Mouse (Mus musculus): Measurements from ENCODE around the gene Bet1l. TPM values are rescaled to one million over a fixed set of nuclear protein-coding genes. Genes with fewer than 3 reads are reported as not detected.

Bet1l gene
- 43.1 TPM for polyA plus RNA-seq (2017; shearing (Covaris generic))

DNA sequence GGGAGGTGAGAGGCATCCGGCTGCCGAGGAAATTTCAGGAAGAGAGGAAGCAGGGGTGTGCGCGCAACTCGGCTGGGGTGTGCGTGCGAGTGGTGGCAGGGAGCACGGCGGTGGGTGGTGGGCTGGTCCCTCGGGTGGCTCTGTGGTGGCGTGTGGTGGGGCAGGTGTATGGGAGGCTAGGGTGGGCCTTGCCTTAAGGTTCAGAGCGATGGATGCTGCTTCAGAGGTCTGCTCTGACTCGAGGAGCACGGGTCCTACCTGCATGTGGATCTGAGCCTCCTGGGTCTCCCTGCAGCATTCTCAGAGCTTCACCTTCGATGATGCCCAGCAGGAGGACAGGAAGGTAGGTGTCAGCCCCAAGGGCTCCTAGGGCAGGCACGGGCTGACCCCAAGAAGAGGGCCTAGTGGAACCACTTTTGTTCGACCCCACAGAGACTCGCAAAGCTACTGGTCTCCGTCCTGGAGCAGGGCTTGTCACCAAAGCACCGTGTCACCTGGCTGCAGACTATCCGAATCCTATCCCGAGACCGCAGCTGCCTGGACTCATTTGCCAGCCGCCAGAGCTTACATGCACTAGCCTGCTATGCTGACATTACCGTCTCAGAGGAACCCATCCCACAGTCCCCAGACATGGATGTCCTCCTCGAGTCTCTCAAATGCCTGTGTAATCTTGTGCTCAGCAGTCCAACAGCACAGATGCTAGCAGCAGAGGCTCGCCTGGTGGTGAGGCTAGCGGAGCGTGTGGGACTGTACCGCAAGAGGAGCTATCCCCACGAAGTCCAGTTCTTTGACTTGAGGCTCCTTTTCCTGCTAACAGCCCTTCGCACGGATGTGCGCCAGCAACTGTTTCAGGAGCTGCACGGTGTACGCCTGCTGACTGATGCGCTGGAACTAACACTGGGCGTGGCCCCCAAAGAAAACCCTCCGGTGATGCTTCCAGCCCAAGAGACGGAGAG lies at the start of gene Bet1l:
Gene Bet1l (minus strand): TSS at position 28 of the 956 bp plus-strand sequence.

DNA sequence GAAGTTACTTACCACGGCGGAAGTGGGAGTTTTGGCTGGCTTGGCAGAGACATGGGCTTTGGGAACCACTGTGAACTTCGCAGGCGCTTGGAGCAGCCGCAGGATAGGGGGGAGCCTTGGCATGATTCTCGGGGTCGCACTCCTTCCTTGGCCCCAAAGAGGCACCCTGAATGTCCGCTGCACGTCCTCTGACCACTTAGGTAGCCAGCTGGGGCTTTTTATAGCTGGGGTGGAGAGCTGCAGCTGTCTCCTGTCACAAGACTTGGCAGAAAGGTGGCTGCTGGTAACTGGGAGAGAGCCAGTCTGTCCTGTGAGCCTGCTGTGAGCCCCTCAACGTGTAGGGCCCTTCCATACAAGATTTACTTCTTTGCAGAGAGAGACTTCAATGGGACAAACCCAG lies 42.8 kb upstream of the Bet1l start, which contains the start of gene Cox8b:
Gene Cox8b (minus strand): TSS at position 227 of the 400 bp plus-strand sequence.

DNA sequence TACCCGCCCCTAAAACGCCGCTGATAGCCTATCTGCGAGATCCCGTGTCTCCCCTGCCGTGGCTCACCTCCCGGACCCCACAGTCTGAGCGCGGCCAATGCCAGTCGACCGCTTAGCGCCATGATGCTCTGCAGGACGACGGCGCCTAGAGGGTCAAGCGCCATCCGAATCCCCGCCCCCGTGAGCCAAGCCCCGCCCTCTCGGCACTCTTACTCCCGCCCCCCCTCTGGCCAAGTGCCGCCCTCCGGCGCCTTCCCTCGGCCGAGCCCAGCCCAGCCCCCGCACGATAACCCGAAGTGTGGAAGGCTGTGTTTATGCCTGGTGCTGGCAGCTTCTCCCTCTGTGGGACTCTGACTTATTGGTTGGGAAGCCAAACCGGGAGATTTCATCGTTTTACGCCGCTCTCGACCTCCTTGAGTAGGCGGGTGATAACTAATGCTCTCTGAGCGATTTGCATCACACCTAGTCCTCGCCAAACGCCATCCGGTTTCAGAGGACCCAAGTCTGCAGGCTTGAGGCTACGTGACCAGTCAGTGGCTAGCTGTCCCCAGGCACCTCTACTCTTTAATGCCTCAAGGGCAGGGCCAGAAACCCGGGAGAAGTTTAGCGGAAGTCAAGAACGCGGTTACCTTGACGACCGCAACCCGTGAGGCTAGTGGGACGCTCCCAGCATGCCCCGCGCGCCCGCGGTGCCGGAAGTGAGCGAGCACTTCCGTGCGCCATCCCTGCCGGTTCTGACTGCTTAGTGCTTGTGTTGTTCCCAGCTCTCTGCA lies 24.5 kb upstream of the Bet1l start, which contains the start of the genes Psmd13 and Sirt3:
Gene Psmd13 (plus strand): TSS at position 273 of the 773 bp plus-strand sequence.
Gene Sirt3 (minus strand): TSS at position 614 of the 773 bp plus-strand sequence.

DNA sequence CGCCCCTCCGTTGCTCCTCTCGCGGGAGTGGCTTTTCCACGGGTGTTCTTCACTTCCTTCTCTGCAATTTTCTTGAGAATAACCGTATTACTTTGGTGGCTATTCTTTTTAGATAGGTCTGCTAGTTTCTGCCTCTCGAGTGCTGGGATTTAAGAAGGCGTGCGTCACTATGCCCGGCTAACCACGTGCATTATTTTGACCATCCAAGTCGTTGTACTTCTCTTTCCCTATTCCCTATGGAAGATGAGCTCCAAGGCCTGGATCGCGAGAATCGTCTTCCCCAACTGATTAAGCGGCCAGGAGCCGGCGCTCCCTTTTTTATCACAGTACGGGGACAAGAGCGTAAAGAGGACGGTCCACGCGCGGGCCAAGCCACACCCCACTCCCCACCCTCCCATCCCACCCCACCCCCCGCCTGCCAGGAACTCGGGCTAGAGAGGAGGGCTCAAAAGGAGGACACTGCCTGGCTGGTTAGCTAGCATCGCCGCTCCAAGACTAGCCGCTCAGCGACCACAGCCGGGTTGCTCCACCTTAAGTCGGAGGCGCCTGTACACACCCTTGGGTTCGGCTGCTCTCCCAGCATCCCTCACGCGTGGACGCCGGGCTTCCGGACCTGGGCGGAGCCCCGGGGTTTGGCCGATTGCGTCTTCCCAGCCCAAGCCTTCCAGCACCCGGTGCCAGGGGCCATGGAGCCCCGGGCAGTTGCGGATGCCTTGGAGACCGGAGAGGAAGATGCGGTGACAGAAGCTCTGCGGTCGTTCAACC lies 410 bp downstream of the Bet1l start, which contains the start of gene Ric8a:
Gene Ric8a (plus strand): TSS at position 173 of the 765 bp plus-strand sequence.

DNA sequence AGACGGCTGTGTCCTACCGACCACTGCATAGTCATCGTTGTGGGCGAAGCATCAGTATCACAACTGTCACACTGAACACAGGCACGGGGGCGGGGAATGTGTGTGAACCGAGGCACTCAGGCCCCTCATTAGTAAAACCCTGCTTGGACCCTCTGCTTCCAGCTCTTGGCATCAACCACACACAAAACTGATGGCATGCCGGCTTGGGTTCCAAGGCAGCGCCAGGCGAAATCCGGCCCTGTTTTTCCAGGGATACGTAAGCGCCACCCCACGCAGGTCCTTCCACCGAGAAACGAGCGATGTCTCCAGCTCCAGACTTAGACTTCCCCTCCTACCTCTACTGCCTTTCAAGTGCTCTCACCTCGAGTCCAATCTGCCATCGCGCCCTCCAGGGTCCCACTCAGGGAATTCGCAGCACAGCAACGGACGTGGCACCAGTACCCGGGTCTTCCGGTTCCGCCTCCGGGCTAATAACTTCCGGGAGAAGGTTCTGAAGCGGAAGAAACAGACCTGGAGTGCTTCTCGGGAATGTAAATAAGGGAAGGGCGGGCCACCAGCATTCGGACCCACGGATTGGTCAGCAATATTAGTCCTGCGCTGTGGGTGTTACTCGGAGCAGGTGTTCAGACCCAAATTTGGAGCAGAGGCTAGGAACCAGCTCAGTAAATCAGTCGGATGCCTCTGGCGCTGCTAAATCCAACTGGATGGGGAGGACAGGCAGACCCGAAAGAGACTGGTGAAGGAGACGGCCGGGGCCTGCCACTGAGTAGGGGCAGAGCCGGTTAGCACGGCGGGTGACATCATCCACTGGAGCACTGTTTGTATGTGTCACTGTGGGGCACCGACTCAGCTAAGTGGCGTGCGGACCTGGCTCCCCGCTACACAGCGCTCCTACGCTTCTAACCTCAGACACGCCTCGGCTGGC lies 1.3 kb downstream of the Bet1l start, which contains the start of gene Gm45785:
Gene Gm45785 (minus strand): TSS at position 472 of the 925 bp plus-strand sequence.

DNA sequence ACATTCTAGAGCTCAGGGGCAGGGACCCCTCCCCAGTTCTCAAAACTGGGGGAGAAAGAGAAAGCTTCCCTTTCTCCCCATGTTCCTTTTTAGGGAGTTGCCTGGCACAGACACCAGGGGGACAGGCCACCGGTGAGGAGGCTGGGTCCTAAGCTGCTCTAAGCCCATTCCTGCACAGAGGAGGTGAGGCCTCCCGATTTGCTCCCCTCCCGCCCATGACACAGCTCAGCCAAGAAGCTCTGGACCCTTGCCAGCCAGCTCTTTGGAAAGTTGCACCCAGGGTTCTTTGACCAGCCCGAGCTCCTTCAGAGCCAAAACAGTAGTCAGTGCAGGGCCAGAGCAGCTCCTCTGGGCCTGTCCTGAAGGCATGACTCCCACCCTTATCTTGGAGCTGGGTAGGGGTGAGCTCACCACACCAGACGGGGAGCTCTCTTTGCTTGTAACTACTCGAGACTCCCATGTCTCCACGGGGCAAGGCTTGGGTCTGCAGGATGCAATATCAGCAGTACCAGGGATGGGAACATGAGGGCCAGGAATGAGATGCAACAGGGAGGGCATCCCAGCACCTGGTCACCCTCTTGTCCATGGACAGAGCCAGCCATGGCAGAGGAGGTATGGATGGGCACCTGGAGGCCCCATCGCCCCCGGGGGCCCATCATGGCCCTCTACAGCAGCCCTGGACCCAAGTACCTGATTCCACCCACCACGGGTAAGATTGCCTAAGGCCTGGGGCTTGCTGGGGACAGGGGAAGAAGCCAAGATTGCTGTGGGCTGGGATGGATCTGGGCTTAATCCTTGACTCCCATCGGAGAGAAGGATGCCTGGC lies 9.4 kb downstream of the Bet1l start, which contains the start of gene Odf3:
Gene Odf3 (plus strand): TSS at position 51 of the 826 bp plus-strand sequence.

DNA sequence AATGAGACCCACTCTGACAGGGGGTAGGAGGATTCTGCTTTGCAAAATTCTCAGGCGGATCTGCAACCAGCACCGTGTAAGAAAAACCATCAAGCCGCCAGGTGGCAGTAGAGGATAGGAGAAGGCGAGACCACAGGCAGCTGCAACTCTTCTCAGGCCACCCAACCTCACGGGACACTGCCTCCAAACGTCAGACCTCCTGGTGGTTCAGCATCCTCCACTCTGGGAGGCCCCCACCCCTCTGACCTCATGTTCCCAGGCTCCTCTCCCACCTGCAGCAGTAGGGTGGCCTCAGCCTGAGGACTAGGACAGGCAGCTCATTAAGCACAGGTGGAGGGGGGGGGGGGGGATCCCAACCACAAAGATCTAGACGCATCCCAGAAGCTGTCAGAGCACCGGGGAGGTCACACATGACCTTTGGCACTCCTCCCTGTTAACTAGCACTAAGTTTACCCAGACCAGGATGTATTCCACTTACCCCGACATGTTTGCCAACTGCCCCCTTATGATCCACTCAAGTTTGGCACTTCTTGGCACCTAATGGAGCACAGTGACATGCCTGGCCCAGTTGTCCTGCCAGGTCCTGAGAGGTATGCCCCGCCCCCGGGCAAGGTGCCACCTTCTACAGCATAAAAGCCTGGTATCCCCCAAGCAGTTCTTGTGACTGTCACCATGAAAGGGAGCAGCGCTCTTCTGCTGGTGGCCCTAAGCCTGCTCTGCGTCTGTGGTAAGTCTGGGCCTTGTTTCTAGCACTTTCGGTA lies 12.3 kb downstream of the Bet1l start, which contains the start of gene Scgb1c1:
Gene Scgb1c1 (plus strand): TSS at position 643 of the 761 bp plus-strand sequence.

DNA sequence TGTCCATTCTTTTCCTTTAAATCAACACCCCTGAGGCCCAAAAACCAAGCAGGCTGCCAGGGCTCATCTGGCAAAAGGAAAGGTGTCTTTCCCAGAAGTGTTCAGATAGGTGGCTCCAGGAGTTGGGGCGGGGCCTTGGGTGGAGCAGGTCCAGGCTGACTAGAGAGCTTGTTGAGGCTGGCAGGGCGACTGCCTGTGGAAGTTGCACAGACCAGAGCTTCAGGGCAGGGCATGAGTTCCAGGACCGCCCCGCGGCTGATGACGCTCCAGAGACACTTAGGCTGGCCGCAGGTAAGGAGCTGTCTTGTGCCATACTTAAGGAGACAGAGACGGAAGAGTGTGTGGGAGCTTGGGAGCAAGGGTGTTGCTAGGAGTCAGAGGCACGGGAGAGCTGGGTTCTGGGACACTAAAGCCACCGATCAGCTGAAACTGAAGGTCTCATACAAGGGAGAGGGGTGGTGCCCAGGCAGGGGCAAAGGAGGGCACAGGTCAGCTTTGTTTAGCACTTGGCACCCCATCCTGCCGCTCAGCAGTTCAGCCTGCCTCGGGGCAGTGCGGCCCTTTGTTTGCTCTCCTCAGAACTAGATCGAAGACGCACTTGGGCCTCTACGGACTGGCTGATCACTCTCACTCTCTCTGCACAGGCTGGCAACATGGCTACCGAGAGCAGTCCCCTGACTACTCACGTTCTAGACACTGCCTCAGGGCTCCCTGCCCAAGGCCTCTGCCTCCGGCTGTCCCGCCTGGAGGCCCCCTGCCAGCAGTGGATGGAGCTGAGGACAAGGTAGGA lies 22.2 kb downstream of the Bet1l start, which contains the start of gene Urah:
Gene Urah (plus strand): TSS at position 51 of the 790 bp plus-strand sequence.

DNA sequence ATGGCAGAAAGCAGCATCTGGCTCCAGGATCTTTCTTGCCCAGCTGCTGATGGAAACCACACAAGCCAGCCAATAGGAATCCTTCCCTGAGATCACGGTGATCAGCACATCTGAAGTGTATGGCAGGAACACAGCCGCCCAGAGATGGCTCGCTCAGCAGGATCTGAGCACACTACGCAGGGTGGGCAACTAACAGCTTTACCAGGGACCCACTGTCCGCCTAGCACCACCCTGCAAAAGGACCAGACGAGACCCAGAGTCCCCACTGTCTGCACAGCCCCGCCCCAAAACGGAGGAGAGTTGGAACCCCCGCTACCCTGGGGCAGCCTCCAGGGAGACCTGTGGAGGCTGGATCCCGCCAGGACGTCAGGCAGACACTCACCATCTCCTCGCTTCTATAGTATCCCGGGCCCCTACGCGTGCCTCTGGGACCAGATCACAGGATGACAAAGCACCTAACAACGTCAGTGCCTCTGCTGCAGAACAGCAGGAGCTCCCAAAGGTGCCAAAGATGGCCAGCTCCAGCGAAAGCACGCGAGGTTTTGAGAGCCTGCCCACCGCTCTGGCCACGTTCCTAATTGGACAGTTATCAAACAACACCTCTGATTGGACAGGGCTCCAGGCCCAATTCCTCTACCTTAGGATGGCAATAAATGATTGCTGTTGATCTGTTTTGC lies 35.6 kb downstream of the Bet1l start, which contains the start of gene Zfp941:
Gene Zfp941 (minus strand): TSS at position 526 of the 677 bp plus-strand sequence.

Other genes starting within 250 kb of the Bet1l start
- not detected for gene Olfr61, start 228.6 kb downstream of the Bet1l start, polyA plus RNA-seq (2017; shearing (Covaris generic))
- gene Olfr53, start 211.1 kb downstream of the Bet1l start, polyA plus RNA-seq (2017; shearing (Covaris generic)): not detected
- gene Olfr539, start 197.6 kb downstream of the Bet1l start, polyA plus RNA-seq (2017; shearing (Covaris generic)): 0.05 TPM
- 0.07 TPM for gene Olfr45, start 175.6 kb downstream of the Bet1l start, polyA plus RNA-seq (2017; shearing (Covaris generic))
- gene Olfr541, start 160.3 kb downstream of the Bet1l start, polyA plus RNA-seq (2017; shearing (Covaris generic)): not detected
- gene Cyp2e1, start 93.8 kb downstream of the Bet1l start, polyA plus RNA-seq (2017; shearing (Covaris generic)): not detected
- gene Syce1, start 69.7 kb downstream of the Bet1l start, polyA plus RNA-seq (2017; shearing (Covaris generic)): 0.84 TPM
- 0.20 TPM for gene Zfp941, start 35.4 kb downstream of the Bet1l start, polyA plus RNA-seq (2017; shearing (Covaris generic))
- gene Urah, start 22.6 kb downstream of the Bet1l start, polyA plus RNA-seq (2017; shearing (Covaris generic)): not detected
- gene Scgb1c1, start 12.0 kb downstream of the Bet1l start, polyA plus RNA-seq (2017; shearing (Covaris generic)): not detected
- gene Odf3, start 9.8 kb downstream of the Bet1l start, polyA plus RNA-seq (2017; shearing (Covaris generic)): 0.16 TPM
- gene Gm45785, start 1.2 kb downstream of the Bet1l start, polyA plus RNA-seq (2017; shearing (Covaris generic)): not detected
- 134 TPM for gene Ric8a, start 620 bp downstream of the Bet1l start, polyA plus RNA-seq (2017; shearing (Covaris generic))
- gene Psmd13, start 24.4 kb upstream of the Bet1l start, polyA plus RNA-seq (2017; shearing (Covaris generic)): 199 TPM
- 8.4 TPM for gene Sirt3, start 24.7 kb upstream of the Bet1l start, polyA plus RNA-seq (2017; shearing (Covaris generic))
- not detected for gene Cox8b, start 42.9 kb upstream of the Bet1l start, polyA plus RNA-seq (2017; shearing (Covaris generic))
- not detected for gene Nlrp6, start 63.3 kb upstream of the Bet1l start, polyA plus RNA-seq (2017; shearing (Covaris generic))
- 34.4 TPM for gene Pgghg, start 83.8 kb upstream of the Bet1l start, polyA plus RNA-seq (2017; shearing (Covaris generic))
- gene Ifitm5, start 92.7 kb upstream of the Bet1l start, polyA plus RNA-seq (2017; shearing (Covaris generic)): 0.48 TPM
- not detected for gene Gm45717, start 98.4 kb upstream of the Bet1l start, polyA plus RNA-seq (2017; shearing (Covaris generic))
- 16.6 TPM for gene Ifitm2, start 98.4 kb upstream of the Bet1l start, polyA plus RNA-seq (2017; shearing (Covaris generic))
- not detected for gene Ifitm1, start 109.6 kb upstream of the Bet1l start, polyA plus RNA-seq (2017; shearing (Covaris generic))
- 8.0 TPM for gene Ifitm3, start 153.2 kb upstream of the Bet1l start, polyA plus RNA-seq (2017; shearing (Covaris generic))
- gene Ifitm6, start 160.3 kb upstream of the Bet1l start, polyA plus RNA-seq (2017; shearing (Covaris generic)): 0.28 TPM
- not detected for gene Gm17387, start 171.6 kb upstream of the Bet1l start, polyA plus RNA-seq (2017; shearing (Covaris generic))
- 10.0 TPM for gene B4galnt4, start 203.5 kb upstream of the Bet1l start, polyA plus RNA-seq (2017; shearing (Covaris generic))
- 286 TPM for gene Pkp3, start 220.6 kb upstream of the Bet1l start, polyA plus RNA-seq (2017; shearing (Covaris generic))
- gene Sigirr, start 243.0 kb upstream of the Bet1l start, polyA plus RNA-seq (2017; shearing (Covaris generic)): 209 TPM